Mouse (Mus musculus) ES-Bruce4 (cell line): ENCODE results near the gene Mgat4a. TPM values are rescaled to one million over a fixed set of nuclear protein-coding genes. Genes with fewer than 3 reads are reported as not detected.

Source experiments
- H3K27ac ChIP-seq: 2 replicates; pipeline ENCODE4 v1.5.1; 2012; ENCODE audit warnings: low read length, inconsistent platforms; ENCODE audit not compliant: insufficient read depth
- H3K27me3 ChIP-seq: 2 replicates; pipeline ENCODE4 v1.6.1; 2012; ENCODE audit warnings: mild to moderate bottlenecking, low read length, inconsistent platforms; ENCODE audit not compliant: control insufficient read depth, poor library complexity, insufficient read depth, severe bottlenecking
- H3K36me3 ChIP-seq: 2 replicates; pipeline ENCODE4 v1.6.1; 2012; ENCODE audit warnings: inconsistent platforms, mild to moderate bottlenecking, low read length, moderate library complexity; ENCODE audit not compliant: control insufficient read depth, poor library complexity, insufficient read depth, severe bottlenecking
- H3K4me1 ChIP-seq: one replicate; pipeline ENCODE4 v1.8.1; 2011; ENCODE audit warnings: low read length; ENCODE audit not compliant: control insufficient read depth, insufficient read depth
- H3K4me3 ChIP-seq: 2 replicates; pipeline ENCODE4 v1.5.1; 2011; ENCODE audit warnings: low read depth, mild to moderate bottlenecking, low read length
- H3K9ac ChIP-seq: 2 replicates; pipeline ENCODE4 v1.6.1; 2012; ENCODE audit warnings: low read depth, mild to moderate bottlenecking, inconsistent platforms; ENCODE audit not compliant: poor library complexity, severe bottlenecking
- H3K9me3 ChIP-seq: replicated peaks from 2 replicates; pipeline ENCODE4 v1.6.1; 2012; ENCODE audit warnings: mild to moderate bottlenecking, low read length, inconsistent platforms; ENCODE audit not compliant: control insufficient read depth, poor library complexity, insufficient read depth, severe bottlenecking
- CTCF ChIP-seq: IDR thresholded peaks from one replicate; pipeline ENCODE4 v1.8.1; 2011; ENCODE audit warnings: low read depth, low read length
- EP300 ChIP-seq: IDR thresholded peaks from 2 replicates; pipeline ENCODE4 v1.6.1; 2011; ENCODE audit warnings: low read depth, low read length; ENCODE audit not compliant: insufficient read depth
- POLR2A ChIP-seq: IDR thresholded peaks from one replicate; pipeline ENCODE4 v1.8.1; 2011; ENCODE audit warnings: low read length; ENCODE audit not compliant: insufficient read depth
- polyA plus RNA-seq: library from polyadenylated mRNA; stranded (reverse); fragments of >200 nt; gene quantifications from 2 replicates; pipeline ENCODE4 v1.2.4, GENCODE M21; 2011; ENCODE audit warnings: low read depth; ENCODE audit not compliant: missing spikeins, insufficient read depth, insufficient read length

The Mgat4a gene
- polyA plus RNA-seq, 1 experiment: 9.2 TPM

DNA sequence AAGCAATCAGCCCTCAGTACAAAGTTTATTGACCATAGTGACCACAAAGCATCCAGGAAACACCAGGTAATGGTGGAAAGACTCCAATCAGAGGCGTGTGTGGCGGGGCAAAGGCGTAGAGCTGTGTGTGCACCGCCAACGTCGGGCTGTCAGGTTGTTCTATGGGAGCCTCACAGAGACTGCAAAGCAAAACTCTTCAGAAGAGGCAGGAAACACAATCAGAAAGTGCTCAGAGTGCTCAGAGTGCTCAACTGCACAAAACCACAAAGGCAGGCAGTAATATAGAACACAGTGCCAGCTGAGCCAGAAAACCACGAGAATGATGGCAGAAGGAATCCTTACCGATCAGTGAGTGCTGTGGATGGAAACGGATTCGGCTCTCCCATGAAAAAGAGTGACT lies 67.6 kb downstream of the Mgat4a start:
- Histone ChIP-seq H3K27ac (no peak overlapping the region), H3K9me3 (no peaks in the 10 kb centered on the region), H3K9ac (no peak overlapping the region), H3K4me3 (no peak overlapping the region), H3K36me3 (no peaks in the 10 kb centered on the region), H3K27me3 (no peaks in the 10 kb centered on the region), H3K4me1 (no peaks in the 10 kb centered on the region)
- TF ChIP-seq EP300 (no peak), CTCF (no peak), POLR2A (no peak)

DNA sequence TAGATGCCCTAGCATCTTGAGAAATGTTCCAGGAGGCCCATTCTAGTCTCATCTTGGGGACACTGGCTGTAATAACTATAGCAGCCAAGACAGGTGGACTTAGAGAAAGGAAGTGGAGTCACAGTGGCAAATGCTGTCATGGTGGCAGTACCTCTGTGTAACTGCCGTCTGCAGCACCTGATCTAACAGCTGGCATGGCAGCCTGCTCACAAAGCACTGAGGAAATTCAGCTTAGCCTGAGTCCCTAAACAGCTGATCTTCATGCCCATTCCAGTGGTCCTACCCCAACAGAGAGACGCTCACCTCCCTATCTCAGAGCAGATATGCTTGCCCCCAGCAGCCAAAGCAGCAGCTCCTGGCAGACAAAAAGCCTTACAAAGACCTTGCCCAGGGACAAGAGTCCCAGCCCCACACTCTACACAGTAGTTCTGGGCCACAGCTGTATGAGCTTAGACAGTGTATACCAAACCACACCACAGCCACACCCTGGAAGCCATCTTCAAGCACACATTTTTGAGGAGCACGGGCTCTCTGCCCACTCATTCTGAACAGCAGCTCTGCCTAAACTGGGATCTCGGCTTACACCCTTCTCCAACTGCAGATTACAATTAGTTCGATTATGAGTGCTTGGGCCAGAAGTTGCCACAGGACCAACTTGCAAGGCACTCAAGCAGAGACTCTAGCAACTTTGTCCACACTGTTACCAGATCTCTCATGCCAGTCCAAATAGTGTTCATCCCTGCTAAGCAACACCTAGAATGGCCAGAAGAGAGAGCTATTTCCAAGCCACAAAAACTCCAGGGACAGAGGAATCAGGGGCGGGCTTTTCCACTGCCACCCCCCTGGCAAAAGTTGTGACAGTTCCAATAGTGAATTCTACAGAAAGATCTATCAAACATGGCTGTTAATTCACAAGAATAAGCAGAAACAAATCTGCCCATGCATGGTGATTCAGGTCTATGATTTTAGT lies 69.4 kb downstream of the Mgat4a start:
- no peaks in the 10 kb centered on the region for H3K4me1 ChIP-seq
- no peak overlapping the region for H3K27ac ChIP-seq
- H3K9ac ChIP-seq: no peak overlapping the region
- H3K9me3 ChIP-seq: no peaks in the 10 kb centered on the region
- no peaks in the 10 kb centered on the region for H3K27me3 ChIP-seq
- no peaks in the 10 kb centered on the region for H3K36me3 ChIP-seq
- H3K4me3 ChIP-seq: no peak overlapping the region
- TF ChIP-seq POLR2A: no peak
- TF ChIP-seq EP300: no peak
- TF ChIP-seq CTCF: no peak

GRCm38 (mm10) chr1:37469007-37469406 lies 71.8 kb downstream of the Mgat4a start:
- Histone ChIP-seq H3K36me3 (no peaks in the 10 kb centered on the region), H3K9me3 (no peaks in the 10 kb centered on the region), H3K9ac (no peak overlapping the region), H3K27me3 (no peaks in the 10 kb centered on the region), H3K4me3 (no peak overlapping the region), H3K27ac (no peak overlapping the region), H3K4me1 (no peaks in the 10 kb centered on the region)
- TF ChIP-seq POLR2A (no peak), CTCF (no peak), EP300 (no peak)

DNA sequence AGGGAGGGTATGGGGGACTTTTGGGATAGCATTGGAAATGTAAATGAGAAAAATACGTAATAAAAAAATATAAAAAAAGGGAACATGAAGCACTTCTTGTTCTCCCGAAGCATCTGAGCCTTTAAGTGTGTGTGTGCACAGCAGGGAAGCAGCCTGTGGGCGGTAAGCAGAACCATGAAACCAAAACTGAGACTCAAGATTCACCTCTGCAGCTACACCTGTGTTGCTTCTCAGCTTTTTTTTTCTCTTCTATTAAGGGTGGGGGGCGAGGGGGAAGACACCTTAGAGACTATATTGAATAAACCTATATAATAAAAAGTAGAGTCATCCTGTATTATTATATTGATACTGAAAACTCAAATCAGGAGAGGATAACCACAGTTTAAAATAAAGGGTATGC lies 73.0 kb downstream of the Mgat4a start:
- Histone ChIP-seq H3K27me3 (no peaks in the 10 kb centered on the region), H3K9me3 (no peaks in the 10 kb centered on the region), H3K36me3 (no peaks in the 10 kb centered on the region), H3K4me3 (no peak overlapping the region), H3K4me1 (no peaks in the 10 kb centered on the region), H3K9ac (no peak overlapping the region), H3K27ac (no peak overlapping the region)
- TF ChIP-seq POLR2A: no peak
- no peak for TF ChIP-seq EP300
- TF ChIP-seq CTCF: no peak

GRCm38 (mm10) chr1:37466322-37466995 lies 74.4 kb downstream of the Mgat4a start:
- Histone ChIP-seq H3K4me3 (no peak overlapping the region), H3K27ac (no peak overlapping the region), H3K9ac (no peak overlapping the region), H3K9me3 (no peaks in the 10 kb centered on the region), H3K27me3 (no peaks in the 10 kb centered on the region), H3K36me3 (no peaks in the 10 kb centered on the region), H3K4me1 (no peaks in the 10 kb centered on the region)
- no peak for TF ChIP-seq POLR2A
- TF ChIP-seq EP300: no peak
- TF ChIP-seq CTCF: no peak

DNA sequence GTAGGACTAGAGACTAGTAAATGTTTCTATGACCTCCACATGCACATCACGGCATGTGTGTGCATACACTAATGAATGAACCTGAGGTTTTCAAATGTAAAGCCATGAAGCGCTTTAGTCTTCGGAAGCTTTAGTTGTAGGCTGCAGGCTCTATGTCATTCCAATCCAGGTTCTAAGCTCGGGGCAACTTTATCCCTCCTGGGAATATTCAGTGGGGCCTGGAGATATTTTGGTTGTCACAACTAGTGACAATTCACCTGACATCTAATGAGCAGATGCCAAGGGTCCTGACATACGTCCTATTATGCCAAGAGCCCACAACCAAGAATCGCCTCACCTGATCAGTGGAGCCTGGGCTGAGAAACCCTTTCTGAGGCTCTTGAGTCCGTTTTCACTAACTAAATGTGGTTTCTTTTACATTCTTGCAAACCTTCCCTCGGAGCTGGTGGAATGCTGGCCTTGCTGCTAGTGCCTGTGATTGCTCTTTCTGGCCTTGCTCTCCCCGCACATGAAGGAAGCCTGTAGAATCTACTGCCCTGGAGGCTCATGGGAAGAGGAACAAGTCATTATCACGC lies 75.9 kb downstream of the Mgat4a start:
- Histone ChIP-seq H3K4me3 (no peak overlapping the region), H3K9me3 (no peaks in the 10 kb centered on the region), H3K4me1 (no peaks in the 10 kb centered on the region), H3K9ac (no peak overlapping the region), H3K36me3 (no peaks in the 10 kb centered on the region), H3K27me3 (no peaks in the 10 kb centered on the region), H3K27ac (no peak overlapping the region)
- TF ChIP-seq POLR2A (no peak), CTCF (no peak), EP300 (no peak)
